Comparison of ENCODE assay signal across 8 mouse cellular contexts in the genomic region with DNA sequence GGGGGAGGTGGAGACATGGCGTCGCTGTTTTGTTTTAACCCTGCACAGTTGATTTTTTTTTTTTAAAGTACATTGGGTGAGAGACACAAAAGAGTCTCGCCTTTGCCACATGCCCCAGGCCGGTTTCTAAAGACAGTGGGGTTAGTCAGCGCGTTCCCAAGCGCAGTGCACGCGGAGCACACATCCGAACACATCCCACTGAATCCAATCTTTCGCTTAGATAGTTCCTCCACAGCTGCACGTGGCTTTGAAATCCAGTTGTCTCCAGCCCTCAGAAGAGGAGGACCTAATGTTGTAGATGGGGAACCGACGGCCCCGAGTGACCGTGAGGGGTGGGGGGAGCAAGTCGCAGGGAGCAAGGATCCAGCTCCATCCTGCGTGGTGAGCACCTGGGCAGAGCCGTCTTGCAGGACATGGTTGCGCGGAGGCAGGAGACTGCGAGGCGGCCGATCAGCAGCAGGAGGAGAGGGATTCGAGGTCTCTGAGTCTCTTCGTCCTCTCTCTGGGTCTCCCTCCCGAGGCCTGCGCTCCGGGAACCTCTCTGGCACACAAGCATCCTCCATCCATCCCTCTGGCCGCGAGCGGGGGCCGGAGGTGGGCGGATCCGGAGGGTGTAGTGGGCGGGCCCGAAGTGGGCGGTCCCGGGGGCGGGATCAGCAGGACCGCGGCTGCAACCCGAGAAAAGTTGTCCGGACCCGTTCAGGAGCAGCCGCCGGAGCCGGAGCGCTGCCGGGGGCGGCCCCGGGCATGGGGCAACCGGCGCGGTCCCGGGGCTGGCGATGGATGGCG. TPM values are rescaled to one million over a fixed set of nuclear protein-coding genes. Genes with fewer than 3 reads are reported as not detected.
A peak's percentile ranks its signal among the peaks of the same experiment; 100 is the strongest.
DNase-seq lines count a peak whose midpoint lies in the region; ATAC-seq and TF ChIP-seq lines count a peak whose summit lies in the region.

A gene (plus strand): TSS at position 673 of the 789 bp plus-strand sequence.

- peak within 1 kb of the TSS; percentile 73 for H3K4me3 ChIP-seq in lung, embryonic 14.5 days (ENCODE audit: low read depth, low read length)

- DNase-seq in WW6 (ENCODE audit: low read depth, low spot score) (peak; percentile 74), adipocyte (ENCODE audit: low spot score) (no peak)
- DNase-seq in cerebellum, adult 9-10 months: peak; percentile 91
- DNase-seq in forelimb bud, embryonic 11.5 days (ENCODE audit: low read depth, low spot score): peak; percentile 85
- DNase-seq in heart, postnatal 14 days: peak; percentile 64 to 67
- peak; percentile 8 to 31 for DNase-seq in layer of hippocampus, adult 8-10 months (ENCODE audit: low spot score in 2 of 2)
- peak; percentile 95 for DNase-seq in lung, embryonic 14.5 days
- DNase-seq in ovary, postnatal 36 days (ENCODE audit: low spot score): peak; percentile 71

- no peaks in the 10 kb centered on the region for H3K36me3 ChIP-seq in lung, embryonic 14.5 days (ENCODE audit: insufficient read depth)

- H3K9ac ChIP-seq in lung, embryonic 14.5 days: peak within 1 kb of the TSS; percentile 65

- H3K27ac ChIP-seq in lung, embryonic 14.5 days (ENCODE audit: low read depth): peak within 1 kb of the TSS; percentile 73; the same call in 1 of the 2 replicates

- 0 out of 2 replicates have a peak, but pooled peaks cover 6% of the 10 kb centered on the region for H3K27me3 ChIP-seq in lung, embryonic 14.5 days (ENCODE audit: insufficient read depth, low read length)

- ATAC-seq in lung, embryonic 14.5 days (ENCODE audit: insufficient read depth): peak; percentile 94

- H3K4me2 ChIP-seq in lung, embryonic 14.5 days: peak within 1 kb of the TSS; percentile 71

- 0 out of 2 replicates have a peak, but pooled peaks cover 3% of the 10 kb centered on the region for H3K4me1 ChIP-seq in lung, embryonic 14.5 days (ENCODE audit: insufficient read depth)

- TF ChIP-seq CTCF in lung, embryonic 14.5 days (IDR thresholded peaks at IDR 0.05; ENCODE audit: low read depth): no peak

- WGBS in lung, embryonic 14.5 days: under 1% methylated on average over 58 of the region's 58 CpGs

- intact Hi-C loops in heart, postnatal 14 days (cut with DNase I): no loop called here

- no peaks in the 10 kb centered on the region for H3K9me3 ChIP-seq in lung, embryonic 14.5 days (ENCODE audit: low read depth, low read length)

RNA-seq across cellular contexts. Expression of the gene that starts here (rescaled TPM):
- total RNA-seq in heart, postnatal 14 days (2021): under 1 TPM; 0.17 to 0.33 TPM
- total RNA-seq in layer of hippocampus, adult 8-10 months (2022): 1 to 10 TPM; 3.9 to 4.1 (median 4.0) TPM
- 23.3 and 28.5 TPM in 2 replicates for polyA plus RNA-seq in lung, embryonic 14.5 days (2014; fragmentation: Nextera tagmentation; extraction: Ambion mirVana)

Comparison
In these comparisons a context has a peak if more than half of its experiments do, and no peak if none do; other contexts are left out.
1. Peak in DNase-seq in heart, postnatal 14 days; RNA of the gene not detected or under 1 TPM.